Mouse (Mus musculus): ENCODE data around the gene Ebf4. TPM values are rescaled to one million over a fixed set of nuclear protein-coding genes. Genes with fewer than 3 reads are reported as not detected.

The Ebf4 gene
- total and polyA plus RNA-seq, 2 experiments from 2014 or later = 6.7 to 17.2 TPM

GRCm38 (mm10) chr2:130296134-130296745 lies 1.3 kb downstream of the Ebf4 start:
- DNase-seq (ENCODE audit: low spot score) (no peak), ATAC-seq (ENCODE audit: low FRiP score) (no peak)
- Histone ChIP-seq H3K4me1 (ENCODE audit: insufficient read depth, low read length) (peaks cover 4% of the 10 kb centered on the region; the same call in 1 of the 2 replicates), H3K27ac (ENCODE audit: low read depth, low read length) (no peak overlapping the region), H3K9me3 (ENCODE audit: low read length) (no peaks in the 10 kb centered on the region), H3K27me3 (ENCODE audit: insufficient read depth, low read length) (no peaks in the 10 kb centered on the region), H3K4me2 (ENCODE audit: low read depth, low read length, poor library complexity, severe bottlenecking) (peak overlapping the region; percentile 78), H3K9ac (replicated peaks; ENCODE audit: low read length, poor library complexity, severe bottlenecking) (peak overlapping the region; percentile 91), H3K36me3 (ENCODE audit: insufficient read depth, low read length) (peaks cover 8% of the 10 kb centered on the region), H3K4me3 (ENCODE audit: low read depth, low read length) (peak overlapping the region; percentile 77)
- 3% methylated on average over 20 of the region's 20 CpGs for WGBS
- no peak for TF ChIP-seq CTCF (IDR thresholded peaks at IDR 0.05)

- no peak overlapping the region for H3K4me2 ChIP-seq (ENCODE audit: low read depth, low read length, poor library complexity, severe bottlenecking)
- no peak for TF ChIP-seq CTCF (IDR thresholded peaks at IDR 0.05)
- peaks cover 8% of the 10 kb centered on the region for H3K36me3 ChIP-seq (ENCODE audit: insufficient read depth, low read length)
- no peaks in the 10 kb centered on the region for H3K27me3 ChIP-seq (ENCODE audit: insufficient read depth, low read length)
- no peak for ATAC-seq (ENCODE audit: low FRiP score)
- DNase-seq (ENCODE audit: low spot score) = no peak
- no peak overlapping the region for H3K27ac ChIP-seq (ENCODE audit: low read depth, low read length)
- peaks cover 4% of the 10 kb centered on the region; the same call in 1 of the 2 replicates for H3K4me1 ChIP-seq (ENCODE audit: insufficient read depth, low read length)
- H3K9ac ChIP-seq (replicated peaks; ENCODE audit: low read length, poor library complexity, severe bottlenecking) = no peak overlapping the region
- H3K9me3 ChIP-seq (ENCODE audit: low read length) = no peaks in the 10 kb centered on the region
- WGBS = 83% methylated on average over 9 of the region's 9 CpGs
- no peak overlapping the region for H3K4me3 ChIP-seq (ENCODE audit: low read depth, low read length)
Observed at GRCm38 (mm10) chr2:130297580-130297979, 2.6 kb downstream of the Ebf4 start.

DNA sequence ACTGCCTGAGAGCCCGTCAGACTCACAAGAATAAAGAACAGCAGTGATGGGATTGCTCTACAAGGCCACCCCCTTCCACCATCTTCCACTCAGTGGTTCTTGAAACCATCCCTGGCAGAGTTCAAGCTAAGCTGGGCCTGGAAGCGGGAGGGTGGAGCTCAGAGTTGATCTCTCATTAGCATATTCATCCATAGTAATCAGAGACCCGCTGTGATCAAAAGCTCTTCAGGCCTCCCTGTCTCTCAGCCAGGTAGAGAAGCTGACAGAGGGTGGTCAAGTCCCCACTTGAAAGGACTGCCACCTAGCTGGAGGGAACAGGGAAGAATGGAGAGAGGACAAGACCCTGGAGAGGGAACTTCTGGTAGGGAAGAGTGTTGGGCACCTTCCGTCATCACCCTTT lies 8.0 kb downstream of the Ebf4 start:
- no peaks in the 10 kb centered on the region for H3K9me3 ChIP-seq (ENCODE audit: low read length)
- no peak overlapping the region for H3K27ac ChIP-seq (ENCODE audit: low read depth, low read length)
- H3K4me1 ChIP-seq (ENCODE audit: insufficient read depth, low read length) = no peaks in the 10 kb centered on the region
- ATAC-seq (ENCODE audit: low FRiP score) (no peak), DNase-seq (ENCODE audit: low spot score) (no peak)
- 32% methylated on average over 4 of the region's 4 CpGs for WGBS
- H3K36me3 ChIP-seq (ENCODE audit: insufficient read depth, low read length) = peaks cover 33% of the 10 kb centered on the region
- H3K4me2 ChIP-seq (ENCODE audit: low read depth, low read length, poor library complexity, severe bottlenecking) = no peak overlapping the region
- no peak overlapping the region for H3K4me3 ChIP-seq (ENCODE audit: low read depth, low read length)
- TF ChIP-seq CTCF (IDR thresholded peaks at IDR 0.05) = no peak
- H3K9ac ChIP-seq (replicated peaks; ENCODE audit: low read length, poor library complexity, severe bottlenecking) = no peak overlapping the region
- H3K27me3 ChIP-seq (ENCODE audit: insufficient read depth, low read length) = no peaks in the 10 kb centered on the region

DNA sequence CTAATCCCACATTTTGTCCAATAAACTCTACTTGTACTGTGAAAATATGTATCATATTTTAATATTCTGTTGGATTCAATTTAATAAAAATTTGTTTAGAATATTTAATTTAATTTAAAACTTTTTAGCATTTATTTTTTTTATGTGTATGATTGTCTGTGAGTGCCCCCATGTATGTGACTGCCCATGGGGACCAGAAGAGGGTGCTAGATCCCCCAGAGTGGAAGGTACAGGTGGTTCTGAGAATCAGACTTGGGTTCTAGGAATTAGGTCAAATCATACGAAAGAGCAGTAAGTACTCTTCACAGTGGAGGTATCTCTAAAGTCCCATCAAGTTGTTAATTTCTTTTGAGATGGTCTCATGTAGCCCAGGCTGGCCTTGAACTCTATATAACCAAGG lies 32.1 kb downstream of the Ebf4 start:
- H3K4me2 ChIP-seq (ENCODE audit: low read depth, low read length, poor library complexity, severe bottlenecking) = no peak overlapping the region
- H3K4me3 ChIP-seq (ENCODE audit: low read depth, low read length) = no peak overlapping the region
- no peak for ATAC-seq (ENCODE audit: low FRiP score)
- H3K9ac ChIP-seq (replicated peaks; ENCODE audit: low read length, poor library complexity, severe bottlenecking) = no peak overlapping the region
- WGBS = 80% methylated on average over 1 of the region's 1 CpGs
- DNase-seq (ENCODE audit: low spot score) = no peak
- TF ChIP-seq CTCF (IDR thresholded peaks at IDR 0.05) = no peak
- no peaks in the 10 kb centered on the region for H3K9me3 ChIP-seq (ENCODE audit: low read length)
- H3K36me3 ChIP-seq (ENCODE audit: insufficient read depth, low read length) = no peaks in the 10 kb centered on the region
- H3K27ac ChIP-seq (ENCODE audit: low read depth, low read length) = no peak overlapping the region
- no peaks in the 10 kb centered on the region for H3K4me1 ChIP-seq (ENCODE audit: insufficient read depth, low read length)
- no peaks in the 10 kb centered on the region for H3K27me3 ChIP-seq (ENCODE audit: insufficient read depth, low read length)

GRCm38 (mm10) chr2:130329502-130329901 lies 34.5 kb downstream of the Ebf4 start:
- DNase-seq (ENCODE audit: low spot score) = no peak
- no peaks in the 10 kb centered on the region for H3K4me1 ChIP-seq (ENCODE audit: insufficient read depth, low read length)
- H3K27me3 ChIP-seq (ENCODE audit: insufficient read depth, low read length) = no peaks in the 10 kb centered on the region
- TF ChIP-seq CTCF (IDR thresholded peaks at IDR 0.05) = no peak
- WGBS = 78% methylated on average over 2 of the region's 2 CpGs
- no peak overlapping the region for H3K4me3 ChIP-seq (ENCODE audit: low read depth, low read length)
- no peak overlapping the region for H3K4me2 ChIP-seq (ENCODE audit: low read depth, low read length, poor library complexity, severe bottlenecking)
- no peaks in the 10 kb centered on the region for H3K9me3 ChIP-seq (ENCODE audit: low read length)
- H3K27ac ChIP-seq (ENCODE audit: low read depth, low read length) = no peak overlapping the region
- H3K9ac ChIP-seq (replicated peaks; ENCODE audit: low read length, poor library complexity, severe bottlenecking) = no peak overlapping the region
- no peaks in the 10 kb centered on the region for H3K36me3 ChIP-seq (ENCODE audit: insufficient read depth, low read length)
- no peak for ATAC-seq (ENCODE audit: low FRiP score)

GRCm38 (mm10) chr2:130335112-130335511 lies 40.1 kb downstream of the Ebf4 start:
- H3K4me2 ChIP-seq (ENCODE audit: low read depth, low read length, poor library complexity, severe bottlenecking) = no peak overlapping the region
- H3K9ac ChIP-seq (replicated peaks; ENCODE audit: low read length, poor library complexity, severe bottlenecking) = no peak overlapping the region
- no peak overlapping the region for H3K4me3 ChIP-seq (ENCODE audit: low read depth, low read length)
- DNase-seq (ENCODE audit: low spot score) (no peak), ATAC-seq (ENCODE audit: low FRiP score) (no peak)
- WGBS = 88% methylated on average over 6 of the region's 6 CpGs
- H3K36me3 ChIP-seq (ENCODE audit: insufficient read depth, low read length) = no peaks in the 10 kb centered on the region
- no peaks in the 10 kb centered on the region for H3K9me3 ChIP-seq (ENCODE audit: low read length)
- TF ChIP-seq CTCF (IDR thresholded peaks at IDR 0.05) = no peak
- no peak overlapping the region for H3K27ac ChIP-seq (ENCODE audit: low read depth, low read length)
- H3K4me1 ChIP-seq (ENCODE audit: insufficient read depth, low read length) = no peaks in the 10 kb centered on the region
- H3K27me3 ChIP-seq (ENCODE audit: insufficient read depth, low read length) = no peaks in the 10 kb centered on the region
